Mouse (Mus musculus) left cerebral cortex, postnatal 4 days (tissue): Measurements from ENCODE around the gene Tmem151a. TPM values are rescaled to one million over a fixed set of nuclear protein-coding genes. Genes with fewer than 3 reads are reported as not detected.
A peak's percentile ranks its signal among the peaks of the same experiment; 100 is the strongest.

ENCODE experiments used
- DNase-seq: peaks from one replicate; pipeline ENCODE4 v3.0.0-alpha.2; 2022
- intact Hi-C: fragments of 180-260 bp; cut with DNase I; formaldehyde crosslinking; loops from one replicate; pipeline ENCODE4 v1.15.1; 2025
- total RNA-seq, 2 experiments: library from RNA; stranded (reverse); gene quantifications; 2 replicates each; pipeline ENCODE4 v1.2.3; 2021

Gene Tmem151a
- total RNA-seq, 2 experiments from 2014 or later, result 47.7 to 55.3 TPM

DNA sequence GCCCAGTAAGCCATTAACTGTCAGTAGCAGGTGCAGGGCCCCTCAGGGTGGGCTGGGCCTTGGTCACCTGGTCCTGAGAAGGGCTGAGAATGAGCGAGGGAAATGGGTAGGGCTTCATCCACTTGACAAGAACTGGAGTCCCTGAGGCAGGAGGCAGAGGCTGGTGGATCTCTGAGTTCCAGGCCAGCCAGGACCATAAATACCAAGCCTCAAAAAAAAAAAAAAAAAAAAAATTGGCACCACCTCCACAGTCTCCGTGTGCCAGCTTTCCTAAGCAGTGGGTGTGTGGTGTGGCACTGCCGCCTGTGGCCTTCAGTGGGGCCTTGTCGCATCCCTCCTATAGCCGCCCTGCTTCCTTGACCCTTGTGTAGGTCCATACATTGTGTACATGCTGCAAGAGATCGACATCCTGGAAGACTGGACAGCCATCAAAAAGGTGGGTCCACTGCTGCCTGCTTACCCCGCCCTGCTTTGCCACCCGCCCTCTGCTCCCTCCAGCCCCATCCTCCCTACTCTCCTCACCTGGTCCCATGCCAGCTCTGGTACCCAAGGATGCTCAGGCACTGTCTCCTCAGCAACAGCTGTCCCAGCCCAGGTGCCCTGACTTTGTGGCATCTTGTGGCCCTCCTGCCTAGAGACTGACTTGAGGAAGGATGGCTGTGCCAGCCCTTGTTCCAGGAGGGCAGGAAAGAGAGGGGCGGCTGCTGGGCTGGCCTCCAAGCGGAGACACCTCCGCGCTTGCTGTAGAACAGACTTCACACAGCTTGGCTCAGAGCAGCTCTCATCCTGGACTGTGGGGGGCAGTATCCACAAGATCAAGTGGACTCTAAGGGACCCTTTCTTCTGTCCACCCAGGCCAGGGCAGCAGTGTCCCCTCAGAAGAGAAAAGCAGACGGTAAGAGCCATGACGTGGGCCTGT is 36.9 kb downstream of the Tmem151a start:
- no peak for DNase-seq

DNA sequence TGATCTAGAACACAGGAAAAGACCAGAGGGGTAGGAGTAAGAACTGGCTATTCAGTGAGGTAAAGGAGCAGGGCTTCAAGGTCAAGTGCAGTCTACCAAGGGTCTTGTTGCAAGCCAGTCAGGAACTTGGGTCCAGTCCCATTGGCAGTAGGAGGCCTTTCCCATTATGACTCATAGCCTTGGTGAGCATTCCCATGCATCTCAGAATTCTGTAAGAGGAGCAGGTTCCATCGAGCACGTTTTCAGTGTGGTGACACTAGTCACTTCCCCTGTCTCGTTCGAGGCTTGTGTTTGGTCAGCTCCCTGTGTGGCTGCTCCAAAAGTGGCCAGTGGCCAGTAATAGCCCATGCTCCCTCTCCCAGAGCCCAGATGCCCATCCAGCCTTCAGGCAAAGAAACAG is 39.8 kb downstream of the Tmem151a start:
- intact Hi-C loops, result no loop called here
- no peak for DNase-seq

More for the DNA sequence above, 36.9 kb downstream of the Tmem151a start:
- intact Hi-C loops, result no loop called here

DNA sequence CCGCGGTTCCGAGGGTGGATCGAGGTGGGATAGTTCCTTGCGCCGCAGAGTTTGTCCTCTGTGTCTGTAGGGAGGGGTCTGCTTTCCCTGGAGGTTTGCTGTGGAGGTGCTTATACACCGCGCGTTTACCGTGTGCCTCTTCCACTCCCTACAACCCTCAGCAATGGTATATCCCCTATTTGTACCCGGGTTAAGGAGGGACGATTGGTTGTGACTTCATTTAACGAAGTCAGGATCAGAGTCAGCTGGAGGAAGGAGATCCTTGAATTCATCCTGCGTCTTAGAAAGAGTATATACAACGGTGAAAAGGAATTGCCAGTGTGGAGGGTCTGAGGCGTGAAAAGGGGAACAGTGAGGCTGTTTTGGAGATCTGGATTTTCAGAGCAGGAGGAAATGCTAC is 43.7 kb downstream of the Tmem151a start:
- intact Hi-C loops, result no loop called here
- DNase-seq, result no peak

DNA sequence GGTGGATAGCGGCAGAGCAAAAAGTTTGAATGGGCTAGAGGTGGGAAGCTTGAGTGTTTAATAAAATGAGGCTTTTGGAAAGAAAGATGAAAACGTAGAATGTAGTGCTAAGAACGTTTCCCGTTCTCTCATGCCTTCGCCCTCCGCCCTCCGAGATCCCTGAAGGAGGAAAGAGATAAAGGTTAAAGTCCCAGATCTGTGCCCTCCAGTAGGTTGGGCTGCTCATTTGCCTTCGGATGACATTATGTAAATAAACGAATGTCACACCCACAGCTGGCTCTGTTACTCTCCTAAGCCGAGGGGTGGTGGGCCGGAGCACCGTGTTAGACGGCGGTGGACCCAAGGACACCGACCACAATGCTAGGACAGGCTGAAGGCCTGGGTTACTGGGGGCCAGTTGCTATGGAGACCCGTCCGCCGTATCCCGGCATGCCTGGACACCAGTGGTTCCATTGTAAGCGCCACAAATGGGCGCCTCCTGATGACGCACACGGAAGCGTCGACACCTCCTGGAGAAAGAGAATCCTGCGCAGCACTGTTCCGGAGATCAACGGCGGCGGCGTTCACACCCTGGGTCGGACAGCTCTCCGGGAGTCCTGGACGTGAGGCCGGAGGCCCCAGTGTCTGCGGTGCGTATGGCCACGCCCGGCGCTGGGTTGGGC is 44.3 kb downstream of the Tmem151a start, which contains the start of gene Brms1:
Gene Brms1 (plus strand): TSS at position 493 of the 662 bp plus-strand sequence.
- intact Hi-C loops, result no loop called here

DNA sequence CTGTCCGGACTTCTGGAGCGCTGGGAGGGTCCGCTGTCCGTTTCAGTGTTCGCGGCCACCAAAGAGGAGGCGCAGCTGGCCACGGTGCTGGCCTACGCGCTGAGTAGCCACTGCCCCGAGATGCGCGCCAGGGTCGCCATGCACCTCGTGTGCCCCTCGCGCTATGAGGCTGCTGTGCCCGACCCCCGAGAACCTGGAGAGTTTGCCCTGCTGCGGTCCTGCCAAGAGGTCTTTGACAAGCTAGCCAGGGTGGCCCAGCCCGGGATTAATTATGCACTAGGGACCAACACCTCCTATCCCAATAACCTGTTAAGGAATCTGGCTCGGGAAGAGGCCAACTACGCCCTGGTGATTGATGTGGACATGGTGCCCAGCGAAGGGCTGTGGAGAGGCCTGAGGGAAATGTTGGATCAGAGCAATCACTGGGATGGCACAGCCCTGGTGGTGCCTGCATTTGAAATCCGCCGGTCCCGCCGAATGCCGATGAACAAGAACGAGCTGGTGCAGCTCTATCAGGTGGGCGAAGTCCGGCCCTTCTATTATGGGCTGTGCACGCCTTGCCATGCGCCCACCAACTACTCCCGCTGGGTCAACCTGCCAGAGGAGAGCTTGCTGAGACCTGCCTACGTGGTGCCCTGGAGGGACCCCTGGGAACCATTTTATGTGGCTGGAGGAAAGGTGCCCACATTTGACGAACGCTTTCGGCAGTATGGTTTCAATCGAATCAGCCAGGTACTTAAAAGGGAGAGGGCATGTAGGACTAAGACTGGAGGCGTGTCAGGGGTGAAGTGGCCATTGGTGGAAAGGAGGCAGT is 45.8 kb downstream of the Tmem151a start:
- intact Hi-C loops, result no loop called here
- DNase-seq, result peak; percentile 20

More for the DNA sequence above, 44.3 kb downstream of the Tmem151a start, which contains the start of gene Brms1:
- DNase-seq, result peak; percentile 94

DNA sequence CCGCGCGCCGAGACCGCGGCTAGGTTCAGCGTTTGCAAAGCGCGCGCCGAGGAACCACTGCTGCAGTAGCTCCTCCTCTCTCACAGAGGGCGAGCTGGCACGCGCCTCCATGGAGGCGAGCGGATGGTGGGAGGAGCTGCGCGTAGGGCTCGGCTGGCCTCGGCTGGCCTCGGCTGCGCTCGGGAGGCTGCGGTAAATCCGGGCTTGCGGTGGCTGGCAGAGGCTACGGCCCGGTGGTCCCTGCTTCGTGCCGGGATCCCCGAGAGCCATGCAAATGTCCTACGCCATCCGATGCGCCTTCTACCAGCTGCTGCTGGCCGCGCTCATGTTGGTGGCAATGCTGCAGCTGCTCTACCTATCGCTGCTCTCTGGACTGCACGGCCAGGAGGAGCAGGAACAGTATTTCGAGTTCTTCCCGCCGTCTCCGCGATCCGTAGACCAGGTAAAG is 46.6 kb downstream of the Tmem151a start, which contains the start of the genes B4gat1 and AC124502.3:
Gene B4gat1 (plus strand): TSS at position 118 of the 448 bp plus-strand sequence.
Gene AC124502.3 (plus strand): TSS at position 183 of the 448 bp plus-strand sequence.
- intact Hi-C loops, result no loop called here

DNA sequence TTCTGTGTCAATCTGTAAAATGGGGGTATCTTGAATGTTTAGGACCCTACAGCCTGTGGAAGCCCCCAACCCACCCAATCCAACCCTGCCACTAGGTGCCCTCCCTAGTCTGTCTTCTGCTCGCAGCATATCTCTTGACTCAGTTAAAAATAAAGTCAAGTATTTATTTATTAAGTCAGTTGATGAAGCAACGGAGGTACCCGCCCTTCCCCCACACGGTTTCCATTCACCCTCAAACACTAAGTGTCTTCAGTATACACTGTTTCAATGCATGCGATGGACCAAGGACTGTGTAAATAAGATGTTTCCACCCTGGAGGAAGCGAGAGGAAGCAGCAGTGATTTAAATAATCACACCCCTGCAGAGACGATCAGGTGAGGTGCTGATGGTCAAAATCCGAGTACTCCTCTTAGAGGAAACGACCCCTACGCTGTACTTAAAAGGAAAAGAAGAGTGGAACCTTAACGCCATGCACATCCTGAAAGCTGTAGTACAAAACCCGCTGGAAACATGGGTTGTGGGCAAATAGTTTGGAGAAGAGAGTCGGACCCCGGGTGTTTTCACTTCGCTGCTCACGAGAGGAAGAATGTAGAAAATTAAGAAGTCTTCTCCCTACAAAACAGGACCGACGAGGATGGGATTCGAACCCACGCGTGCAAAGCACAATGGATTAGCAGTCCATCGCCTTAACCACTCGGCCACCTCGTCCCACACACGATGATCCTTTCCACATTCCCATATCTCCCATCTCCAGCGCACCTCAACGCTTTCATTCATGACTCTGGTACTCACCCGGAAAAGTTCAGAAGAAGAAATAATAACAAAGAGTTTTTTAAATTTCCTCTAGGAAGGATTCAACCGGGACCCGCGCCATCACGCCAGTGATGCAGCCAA is 47.4 kb downstream of the Tmem151a start:
- intact Hi-C loops, result no loop called here
- peak; percentile 86 for DNase-seq

More for the DNA sequence above, 46.6 kb downstream of the Tmem151a start, which contains the start of the genes B4gat1 and AC124502.3:
- peak; percentile 95 for DNase-seq

DNA sequence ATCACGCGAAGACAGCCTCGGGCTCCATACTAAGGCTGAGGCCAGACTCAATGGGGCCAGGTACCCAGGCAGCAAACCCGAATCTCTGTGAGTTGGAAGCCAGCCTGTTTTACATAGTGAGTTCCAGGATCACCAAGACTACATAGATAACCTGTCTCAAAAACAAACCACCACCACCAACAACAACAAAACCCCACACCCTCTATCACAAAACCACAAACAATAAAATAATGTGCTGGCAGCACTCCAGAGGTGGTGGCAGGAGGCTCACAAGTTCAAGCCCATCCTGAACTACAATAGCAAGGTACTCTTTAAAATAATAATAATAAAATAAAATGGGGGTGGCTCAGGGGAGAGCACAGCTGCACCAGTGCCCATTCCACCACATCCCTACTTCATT is 48.8 kb downstream of the Tmem151a start:
- no peak for DNase-seq

DNA sequence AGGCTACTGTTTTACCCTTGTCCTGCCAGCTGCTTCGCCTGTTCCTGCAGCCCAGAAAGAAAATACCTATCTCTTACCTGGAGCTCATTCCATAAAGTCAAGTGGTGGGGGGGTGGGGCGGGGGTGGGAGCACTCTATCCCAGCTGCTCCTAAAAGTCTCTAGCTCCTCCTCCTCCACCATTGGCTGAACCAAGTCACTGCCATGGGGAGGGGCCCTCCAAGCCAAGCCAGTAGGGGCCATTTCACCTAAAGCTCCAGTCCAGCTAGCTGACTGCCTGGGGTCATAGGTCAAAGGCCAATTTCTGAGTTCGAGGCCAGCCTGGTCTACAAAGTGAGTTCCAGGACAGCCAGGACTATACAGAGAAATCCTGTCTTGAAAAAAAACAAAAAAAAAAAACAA is 52.6 kb downstream of the Tmem151a start:
- no peak for DNase-seq
- intact Hi-C loops, result no loop called here

More for the DNA sequence above, 48.8 kb downstream of the Tmem151a start:
- intact Hi-C loops, result no loop called here

DNA sequence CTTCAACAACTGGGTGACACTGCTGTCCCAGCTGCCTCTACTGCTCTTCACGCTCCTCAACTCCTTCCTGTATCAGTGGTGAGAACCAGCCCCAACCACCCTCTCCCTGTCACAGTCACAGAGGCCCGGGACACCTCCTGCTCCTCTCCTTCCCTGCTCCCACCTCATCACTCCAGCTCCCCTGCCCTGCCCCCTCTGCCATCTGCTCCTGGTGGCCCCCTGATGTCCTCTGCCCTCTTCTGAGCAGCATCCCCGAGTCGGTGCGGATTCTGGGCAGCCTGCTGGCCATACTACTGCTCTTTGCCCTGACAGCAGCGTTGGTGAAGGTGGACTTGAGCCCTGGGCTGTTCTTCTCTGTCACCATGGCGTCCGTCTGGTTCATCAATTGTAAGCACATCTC is 59.2 kb downstream of the Tmem151a start:
- intact Hi-C loops, result no loop called here
- peak; percentile 47 for DNase-seq

DNA sequence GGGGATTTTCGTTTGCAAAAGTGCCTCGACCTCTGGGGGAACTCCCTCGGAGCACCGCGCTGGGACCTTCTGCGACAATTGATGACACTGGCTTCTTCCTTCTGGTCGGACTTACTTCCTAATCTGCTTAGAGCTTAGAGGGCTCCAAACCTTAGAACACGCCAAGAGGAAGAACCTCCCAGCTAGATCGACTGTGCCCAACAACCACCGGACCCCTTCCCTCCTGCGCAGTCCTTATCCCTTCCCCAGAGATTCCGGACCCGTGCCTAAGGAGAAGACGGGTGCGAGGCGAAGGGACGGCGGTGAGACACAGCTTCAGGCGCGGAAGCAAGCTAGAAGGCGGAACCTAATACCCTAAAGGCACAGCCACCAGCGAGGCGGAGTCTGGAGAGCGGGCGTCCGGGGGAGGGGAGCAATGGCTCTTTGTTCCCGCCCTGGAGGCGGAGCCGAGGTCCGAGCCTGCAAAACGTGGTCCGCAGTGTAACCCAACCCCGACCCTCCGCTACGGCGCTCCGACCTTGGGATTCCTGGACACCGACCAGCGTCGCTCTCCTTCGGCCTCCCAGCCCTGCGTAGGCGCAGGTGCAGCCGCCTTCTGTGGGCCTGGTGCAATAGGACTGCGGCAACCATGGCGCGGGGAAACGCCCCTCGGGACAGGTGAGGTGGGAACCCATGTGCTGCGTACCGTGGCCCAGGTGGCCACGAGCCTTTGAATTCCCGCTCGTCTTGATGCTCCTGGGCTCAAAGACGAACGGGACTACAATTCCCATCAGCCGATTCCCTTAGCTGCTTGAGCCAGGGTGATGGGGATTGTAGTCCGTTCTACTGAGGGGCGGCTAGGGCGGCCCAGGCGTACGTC is 61.5 kb downstream of the Tmem151a start, which contains the start of gene Slc29a2:
Gene Slc29a2 (plus strand): TSS at position 240 of the 859 bp plus-strand sequence.
- intact Hi-C loops, result no loop called here

DNA sequence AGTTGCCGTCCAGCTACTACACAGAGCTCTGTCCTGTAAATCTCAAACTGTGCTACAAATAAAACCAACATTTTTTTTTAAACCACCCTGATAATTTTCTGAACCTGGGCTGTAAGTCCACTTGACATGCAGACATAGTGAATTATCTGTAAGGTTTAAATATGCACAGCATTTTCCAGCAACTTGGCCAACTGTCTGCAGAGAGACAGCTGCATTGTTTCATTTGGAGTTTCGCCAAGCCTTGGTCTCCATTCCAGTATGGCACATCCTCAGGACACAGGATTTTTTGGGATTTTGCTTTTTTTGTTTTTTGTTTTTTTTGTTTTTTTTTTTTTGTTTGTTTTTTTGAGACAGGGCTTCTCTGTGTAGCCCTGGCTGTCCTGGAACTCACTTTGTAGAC is 63.9 kb downstream of the Tmem151a start:
- peak; percentile 48 for DNase-seq
- intact Hi-C loops, result no loop called here

More for the DNA sequence above, 61.5 kb downstream of the Tmem151a start, which contains the start of gene Slc29a2:
- peak; percentile 94 for DNase-seq

Other genes with a start within 250 kb of the Tmem151a start
- gene Ccs, start 246.2 kb downstream of the Tmem151a start, total RNA-seq, result 10 to 100 TPM; 38.1 to 41.0 TPM
- gene Ccdc87, start 246.2 kb downstream of the Tmem151a start, total RNA-seq, result 1 to 10 TPM; 1.7 to 2.0 TPM
- 10 to 100 TPM; 66.9 to 70.3 TPM for gene Ctsf, start 230.4 kb downstream of the Tmem151a start, total RNA-seq
- gene Actn3, start 207.6 kb downstream of the Tmem151a start, total RNA-seq, result 1 to 10 TPM; 2.5 to 3.4 TPM
- 10 to 100 TPM; 17.7 to 21.0 TPM for gene Zdhhc24, start 206.9 kb downstream of the Tmem151a start, total RNA-seq
- gene Bbs1, start 178.9 kb downstream of the Tmem151a start, total RNA-seq, result 10 to 100 TPM; 27.4 to 35.8 TPM
- 10 to 100 TPM; 72.5 to 80.8 TPM for gene Dpp3, start 157.2 kb downstream of the Tmem151a start, total RNA-seq
- gene Peli3, start 142.4 kb downstream of the Tmem151a start, total RNA-seq, result 10 to 100 TPM; 19.5 to 20.1 TPM
- gene Mrpl11, start 123.4 kb downstream of the Tmem151a start, total RNA-seq, result 10 to 100 TPM; 68.5 to 73.6 TPM
- 1 to 10 TPM; 5.5 to 6.8 TPM for gene Npas4, start 95.2 kb downstream of the Tmem151a start, total RNA-seq
- 10 to 100 TPM; 29.5 to 32.1 TPM for gene Slc29a2, start 61.7 kb downstream of the Tmem151a start, total RNA-seq
- 10 to 100 TPM; 64.1 to 76.4 TPM for gene B4gat1, start 46.7 kb downstream of the Tmem151a start, total RNA-seq
- gene AC124502.3, start 46.6 kb downstream of the Tmem151a start, total RNA-seq, result 1 to 10 TPM; 5.3 to 5.5 TPM
- 10 to 100 TPM; 14.5 to 15.5 TPM for gene Brms1, start 44.2 kb downstream of the Tmem151a start, total RNA-seq
- gene Rin1, start 35.0 kb downstream of the Tmem151a start, total RNA-seq, result 1 to 10 TPM; 3.9 to 7.1 TPM
- 10 to 100 TPM; 14.2 TPM for gene Cd248, start 17.5 kb downstream of the Tmem151a start, total RNA-seq
- gene Yif1a, start 3.0 kb upstream of the Tmem151a start, total RNA-seq, result 10 to 100 TPM; 22.0 to 24.4 TPM
- gene Cnih2, start 13.0 kb upstream of the Tmem151a start, total RNA-seq, result 100 to 1,000 TPM; 393 to 412 TPM
- gene Rab1b, start 21.5 kb upstream of the Tmem151a start, total RNA-seq, result 100 to 1,000 TPM; 137 to 148 TPM
- gene Klc2, start 33.0 kb upstream of the Tmem151a start, total RNA-seq, result 100 to 1,000 TPM; 155 to 159 TPM
- gene Pacs1, start 187.6 kb upstream of the Tmem151a start, total RNA-seq, result 10 to 100 TPM; 90.7 to 92.6 TPM
- gene Sf3b2, start 209.9 kb upstream of the Tmem151a start, total RNA-seq, result 100 to 1,000 TPM; 188 to 203 TPM
- gene Gal3st3, start 212.8 kb upstream of the Tmem151a start, total RNA-seq, result 10 to 100 TPM; 60.0 to 60.3 TPM